Mouse (Mus musculus): ENCODE measurements at regions not wholly inside any gene's neighbourhood (a gene's known extent, or its start where the extent isn't known, plus 50 kb on each side); places are given as distances from the start of the nearest gene placed in this dataset.

DNA sequence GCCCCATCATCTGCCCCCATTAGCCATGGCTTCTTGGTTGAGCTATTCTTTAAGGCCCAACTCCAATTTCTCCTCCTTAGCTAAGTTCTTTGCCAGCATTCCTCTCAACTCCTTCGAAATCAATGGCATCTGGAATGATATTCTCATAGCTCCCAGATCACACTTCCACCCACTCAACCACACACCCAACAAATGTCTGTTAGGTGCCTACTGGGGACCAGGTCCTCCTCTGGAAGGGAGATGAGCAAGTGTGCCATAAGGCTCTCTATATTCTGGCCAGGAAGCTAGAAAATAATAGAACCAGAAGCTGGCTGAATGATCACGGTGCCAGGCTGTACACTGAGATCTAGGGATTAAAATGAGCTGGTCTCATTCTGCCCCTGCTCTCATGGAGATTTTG is 161.6 kb downstream of the Hibadh start:
- DNase-seq (ENCODE audit: low spot score in 2 of 2), result no peak

DNA sequence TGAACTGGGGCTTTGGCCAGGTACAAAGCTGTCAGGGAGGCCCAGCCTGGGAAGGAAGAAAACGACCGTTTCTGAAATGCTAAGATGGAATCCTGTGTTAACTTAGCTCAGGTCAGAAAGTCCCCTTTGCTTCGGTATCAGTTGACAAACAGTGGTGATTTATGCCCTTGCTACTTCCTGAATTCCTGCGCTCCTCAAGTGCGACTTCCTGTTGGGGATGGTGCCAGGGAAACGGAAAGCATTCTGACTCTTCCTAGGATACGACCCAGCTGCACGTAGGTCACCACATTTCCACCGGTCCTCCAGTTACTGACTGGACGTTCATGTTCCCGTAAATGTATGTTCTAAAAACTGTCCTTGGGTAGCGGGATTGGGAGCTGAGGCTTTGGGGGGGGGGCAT is 161.0 kb downstream of the Hibadh start:
- no peak for DNase-seq (ENCODE audit: low spot score in 2 of 2)

GRCm38 (mm10) chr6:52481975-52482374 is 158.2 kb downstream of the Hibadh start:
- DNase-seq (ENCODE audit: low spot score in 2 of 2), result no peak

- DNase-seq (ENCODE audit: low spot score in 2 of 2), result no peak
Observed at GRCm38 (mm10) chr6:52486146-52486545, 154.0 kb downstream of the Hibadh start.

DNA sequence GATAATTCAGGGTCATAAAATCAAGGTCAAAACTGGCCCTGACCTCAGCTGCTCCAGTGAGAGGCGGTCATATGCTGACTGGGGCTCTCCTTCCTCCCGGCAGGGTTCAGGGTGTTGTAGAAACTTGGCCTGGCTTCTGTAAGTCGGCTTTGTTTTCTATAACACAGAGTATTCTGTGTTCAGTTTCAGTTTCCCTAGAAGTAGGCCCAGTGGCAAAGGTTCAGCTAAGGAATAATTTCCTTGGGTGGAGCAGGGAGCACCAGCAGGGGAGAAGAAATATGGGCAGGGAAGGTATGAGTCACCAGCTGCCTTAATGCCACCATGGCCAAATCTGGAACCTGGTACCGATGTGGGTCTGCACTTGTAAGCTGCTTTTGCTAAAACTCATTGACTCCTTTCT is 153.5 kb downstream of the Hibadh start:
- DNase-seq (ENCODE audit: low spot score in 2 of 2), result no peak

DNA sequence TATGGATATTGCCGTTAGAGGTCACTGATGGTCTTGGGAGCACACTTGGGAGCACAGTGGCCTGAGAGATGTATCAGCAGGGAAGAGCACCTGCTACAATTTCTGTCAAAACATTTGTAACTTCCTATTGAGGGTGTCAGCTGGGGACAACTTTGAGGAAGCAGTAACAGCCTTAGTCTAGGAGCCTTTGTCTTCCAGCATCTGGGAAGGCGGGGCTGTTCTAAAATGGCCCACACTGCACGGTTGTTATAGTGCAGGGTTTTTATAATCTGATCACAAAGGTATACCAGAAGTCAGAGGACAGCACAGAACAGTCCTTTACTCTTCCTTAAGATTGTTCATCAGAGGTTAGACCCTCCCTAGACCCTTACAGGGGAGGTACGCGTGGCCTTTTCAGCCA is 152.3 kb downstream of the Hibadh start:
- DNase-seq (ENCODE audit: low spot score in 2 of 2), result no peak

- no peak for DNase-seq (ENCODE audit: low spot score in 2 of 2)
Observed at GRCm38 (mm10) chr6:52490264-52490775, 149.9 kb downstream of the Hibadh start.

DNA sequence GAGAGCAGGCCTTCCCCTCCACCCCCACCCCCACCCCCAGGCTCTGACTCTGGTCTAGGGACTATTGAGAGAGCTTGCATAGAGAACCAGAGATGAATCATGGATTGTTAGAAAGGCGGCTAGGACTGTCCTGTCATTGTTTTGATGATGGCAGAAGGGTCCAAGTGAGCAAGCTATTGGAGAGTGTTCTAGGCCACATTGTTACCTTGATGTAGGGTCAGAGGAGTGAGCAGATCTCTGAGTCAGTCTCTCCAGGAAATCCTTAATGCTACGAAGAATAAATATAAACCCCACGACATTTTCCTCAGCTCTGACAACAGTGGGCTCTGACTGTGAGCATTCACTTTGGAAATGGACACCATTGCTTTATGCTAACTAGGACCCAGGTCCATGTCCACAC is 144.9 kb downstream of the Hibadh start:
- DNase-seq (ENCODE audit: low spot score in 2 of 2), result no peak

DNA sequence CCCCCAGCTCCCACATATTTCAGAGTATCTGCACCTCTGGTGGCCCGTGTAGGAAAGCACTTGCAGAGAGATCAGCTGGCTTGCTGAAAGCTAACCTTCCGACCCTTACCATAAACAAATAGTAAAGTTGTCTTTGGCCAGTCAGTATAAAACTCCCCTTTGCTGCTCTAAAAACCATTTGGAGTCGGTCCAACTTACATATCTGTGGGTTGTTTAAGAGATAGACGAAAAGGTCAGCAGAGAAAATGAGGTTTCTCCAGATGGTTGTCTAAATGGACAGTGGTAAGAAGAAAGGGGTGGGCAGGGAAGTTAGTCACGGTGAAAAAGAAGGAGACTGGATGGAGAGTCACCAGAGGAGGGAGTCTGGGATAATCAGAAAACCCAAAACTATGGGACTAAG is 144.3 kb downstream of the Hibadh start:
- DNase-seq (ENCODE audit: low spot score in 2 of 2), result no peak

All from frontal cortex, postnatal 10 days (tissue).